Mouse (Mus musculus): ENCODE results near the gene Ksr1.

The Ksr1 gene

GRCm38 (mm10) chr11:79067172-79067571 lies 79.0 kb downstream of the Ksr1 start:
- no peak for DNase-seq (ENCODE audit: low spot score in 2 of 2)

GRCm38 (mm10) chr11:79066191-79066530 lies 80.0 kb downstream of the Ksr1 start:
- DNase-seq (ENCODE audit: low spot score in 2 of 2) = no peak

GRCm38 (mm10) chr11:79065463-79066190 lies 80.6 kb downstream of the Ksr1 start:
- no peak for DNase-seq (ENCODE audit: low spot score in 2 of 2)

DNA sequence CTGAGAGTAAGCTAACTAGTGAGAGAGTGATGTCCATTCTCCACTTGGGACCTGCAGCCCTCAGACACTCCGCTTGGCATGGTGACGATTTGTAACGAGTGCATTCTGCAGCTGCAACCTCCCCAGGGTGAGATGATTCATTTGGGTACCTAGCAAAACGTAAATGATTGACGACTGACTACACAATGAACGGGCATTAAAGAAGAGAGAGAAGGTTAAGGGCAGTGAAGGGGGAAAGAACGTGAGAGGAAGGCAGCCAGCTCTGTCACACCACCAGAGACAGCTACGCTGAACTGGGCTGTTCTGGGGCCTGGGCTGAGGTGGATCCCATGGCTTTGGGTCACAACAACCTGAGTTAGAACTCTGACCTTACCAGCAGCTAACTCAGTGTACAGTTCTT lies 81.9 kb downstream of the Ksr1 start:
- DNase-seq (ENCODE audit: low spot score in 2 of 2) = no peak

DNA sequence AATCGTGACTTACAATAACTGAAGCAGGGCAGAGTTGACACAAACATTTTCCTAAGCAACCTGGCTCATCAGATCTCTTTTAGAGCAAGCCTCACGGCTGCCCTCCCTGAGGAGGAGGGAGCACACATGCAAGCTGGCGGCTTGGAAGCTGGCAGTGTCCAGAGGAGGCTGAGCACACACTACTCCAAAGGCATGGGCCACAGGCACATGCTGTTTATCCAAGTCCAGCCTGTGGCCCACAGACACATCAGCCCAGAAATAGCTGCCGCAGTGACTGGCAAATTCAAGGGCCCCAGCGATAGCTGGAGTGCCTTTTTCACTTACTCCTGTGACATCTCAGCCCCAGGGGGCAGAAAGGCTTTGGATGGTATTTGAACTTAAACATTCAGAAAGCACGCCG lies 82.6 kb downstream of the Ksr1 start:
- no peak for DNase-seq (ENCODE audit: low spot score in 2 of 2)

GRCm38 (mm10) chr11:79062897-79063296 lies 83.3 kb downstream of the Ksr1 start:
- no peak for DNase-seq (ENCODE audit: low spot score in 2 of 2)

DNA sequence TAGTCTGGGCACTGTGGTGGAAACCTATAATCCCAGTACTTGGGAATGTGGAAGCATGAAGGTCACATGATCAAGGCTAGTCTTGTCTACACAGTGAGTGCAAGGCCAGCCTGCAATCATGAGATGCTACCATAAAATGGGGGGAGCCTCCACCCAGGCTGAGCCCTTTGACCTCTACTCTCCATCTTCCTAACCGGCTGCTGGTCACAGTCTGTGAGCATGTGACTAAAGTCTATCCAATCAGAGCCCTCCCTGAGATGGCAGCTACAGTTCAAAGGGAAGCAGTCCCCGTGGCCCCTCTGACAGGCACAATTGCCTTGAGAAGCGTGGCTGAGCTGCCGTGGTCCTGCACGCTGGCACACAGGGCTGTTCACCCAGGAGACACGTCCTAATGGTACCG lies 84.4 kb downstream of the Ksr1 start:
- no peak for DNase-seq (ENCODE audit: low spot score in 2 of 2)

- no peak for DNase-seq (ENCODE audit: low spot score in 2 of 2)
Measured at GRCm38 (mm10) chr11:79059850-79060249, 86.4 kb downstream of the Ksr1 start.

- DNase-seq (ENCODE audit: low spot score in 2 of 2) = no peak
Measured at GRCm38 (mm10) chr11:79059062-79059461, 87.1 kb downstream of the Ksr1 start.

- DNase-seq (ENCODE audit: low spot score in 2 of 2) = no peak
Measured at GRCm38 (mm10) chr11:79058610-79059009, 87.6 kb downstream of the Ksr1 start.

DNA sequence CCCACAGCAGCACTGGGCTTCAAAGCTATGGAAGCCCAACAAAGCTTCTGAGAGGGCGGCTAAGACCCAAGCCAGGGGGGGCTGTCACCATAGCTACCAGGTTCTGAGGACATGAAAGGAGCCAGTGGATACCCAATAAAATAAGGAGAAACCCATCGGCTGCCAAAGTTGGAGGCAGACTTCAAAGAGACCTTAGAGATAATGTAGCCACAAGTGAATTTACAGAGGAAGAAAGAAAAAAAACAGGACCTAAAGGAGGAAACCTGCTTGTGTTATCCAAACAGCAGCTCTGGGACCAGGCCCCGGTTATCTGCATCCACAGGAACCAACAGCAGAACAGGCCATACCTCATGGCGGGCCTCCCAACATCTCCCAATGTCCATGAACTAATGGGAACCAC lies 88.4 kb downstream of the Ksr1 start:
- no peak for DNase-seq (ENCODE audit: low spot score in 2 of 2)

DNA sequence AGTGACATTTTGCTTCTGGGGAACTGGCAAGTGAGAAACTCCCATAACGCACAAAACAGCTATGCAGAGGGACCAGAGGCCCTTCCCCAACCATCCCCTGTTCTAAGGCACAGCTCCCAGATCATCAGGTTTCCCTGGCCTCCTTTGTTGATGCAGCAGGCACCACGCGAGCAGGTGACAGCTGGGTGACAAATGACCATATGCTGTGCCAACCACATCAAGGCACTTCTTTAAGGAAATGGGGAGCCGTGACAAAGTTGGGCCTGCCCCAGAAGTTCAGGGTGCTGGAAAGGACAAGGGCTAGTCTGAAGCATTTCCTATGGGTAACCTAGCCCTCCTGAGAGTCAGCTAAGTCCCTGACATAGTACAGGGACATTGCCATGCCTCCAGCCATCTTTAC lies 89.3 kb downstream of the Ksr1 start:
- DNase-seq (ENCODE audit: low spot score in 2 of 2) = no peak

GRCm38 (mm10) chr11:79056027-79056426 lies 90.2 kb downstream of the Ksr1 start:
- DNase-seq (ENCODE audit: low spot score in 2 of 2) = no peak

DNA sequence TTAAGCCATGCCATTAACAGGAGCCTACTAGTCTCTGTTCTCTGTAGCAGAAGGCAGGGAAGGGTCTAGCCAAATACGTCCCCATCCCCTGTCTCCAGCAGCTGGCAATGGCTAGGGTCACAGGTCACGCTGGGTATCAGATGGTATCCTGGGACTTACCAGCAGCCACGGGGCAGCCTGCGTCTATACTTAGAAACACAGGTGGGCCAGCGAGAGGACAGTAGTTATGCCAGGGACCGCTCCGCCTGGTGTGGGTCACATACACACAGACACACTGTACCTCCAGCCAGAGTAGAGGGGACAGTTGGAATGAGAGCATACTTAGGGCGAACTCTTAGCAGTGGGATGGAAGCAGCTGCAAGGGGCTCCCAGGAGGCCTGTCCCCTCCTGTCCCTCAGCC lies 91.0 kb downstream of the Ksr1 start:
- no peak for DNase-seq (ENCODE audit: low spot score in 2 of 2)

DNA sequence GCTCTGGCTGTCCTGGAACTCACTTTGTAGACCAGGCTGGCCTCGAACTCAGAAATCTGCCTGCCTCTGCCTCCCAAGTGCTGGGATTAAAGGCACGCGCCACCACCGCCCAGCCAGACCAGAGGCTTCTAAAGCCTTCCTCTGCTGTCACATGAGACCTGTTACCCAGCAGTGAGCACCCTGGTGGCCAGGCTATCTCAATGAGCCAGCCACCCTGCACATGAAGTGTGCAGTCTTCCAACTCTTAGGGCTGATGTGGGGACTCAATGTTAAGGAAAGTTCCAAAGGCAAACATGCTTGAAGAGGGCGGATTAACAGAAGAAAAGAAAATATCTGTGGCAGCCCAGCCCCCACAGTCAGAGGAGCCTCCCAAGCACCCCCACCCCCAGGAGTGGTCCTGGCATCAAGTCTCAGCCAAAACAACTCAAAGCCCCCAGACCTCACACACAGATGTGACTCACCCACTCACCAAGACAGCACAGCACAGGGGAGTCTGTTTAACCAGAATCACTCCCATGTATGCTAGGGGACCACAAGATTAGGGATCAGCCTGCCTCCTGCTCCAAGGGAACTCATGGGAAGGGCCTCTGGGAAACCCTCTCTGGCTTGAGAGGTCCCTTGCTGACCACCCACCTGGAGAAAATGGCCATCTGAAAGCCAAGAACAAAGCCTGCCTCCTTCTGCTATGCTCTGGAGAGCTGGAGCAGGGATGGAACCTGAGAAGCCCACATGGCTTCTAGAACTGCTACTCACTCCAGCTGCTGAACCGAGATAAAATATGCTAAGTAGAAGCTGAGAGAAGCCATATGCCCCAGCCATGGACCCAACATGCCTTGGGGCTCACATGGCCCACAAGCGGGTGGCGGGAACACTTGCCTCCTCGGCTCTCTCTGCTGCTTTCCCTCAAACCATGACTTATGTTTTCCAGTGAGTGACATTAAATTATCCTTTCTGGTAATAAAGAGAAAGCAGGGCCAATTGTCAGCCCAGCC lies 91.8 kb downstream of the Ksr1 start:
- DNase-seq (ENCODE audit: low spot score in 2 of 2) = no peak

GRCm38 (mm10) chr11:79053437-79053836 lies 92.8 kb downstream of the Ksr1 start:
- DNase-seq (ENCODE audit: low spot score in 2 of 2) = no peak

- no peak for DNase-seq (ENCODE audit: low spot score in 2 of 2)
Measured at GRCm38 (mm10) chr11:79052769-79053168, 93.4 kb downstream of the Ksr1 start.

DNA sequence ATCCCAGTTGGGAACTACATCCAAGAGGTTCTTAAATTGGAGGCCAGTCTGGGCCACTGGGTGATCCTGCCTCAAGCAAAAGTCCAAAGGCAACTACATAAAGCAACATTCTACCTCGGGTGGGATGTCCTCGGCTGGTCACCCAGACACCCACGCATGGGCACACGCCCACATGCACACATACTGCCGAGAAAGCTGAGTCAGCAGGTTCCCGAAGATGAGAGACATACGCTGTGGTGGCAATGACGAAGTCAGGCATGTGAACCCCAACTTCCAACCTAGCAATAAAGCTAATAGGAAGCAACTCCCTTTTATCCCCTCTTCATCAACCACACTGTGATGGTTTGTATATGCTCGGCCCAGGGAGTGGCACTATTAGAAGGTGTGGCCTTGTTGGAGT lies 94.7 kb downstream of the Ksr1 start:
- no peak for DNase-seq (ENCODE audit: low spot score in 2 of 2)

- no peak for DNase-seq (ENCODE audit: low spot score in 2 of 2)
Measured at GRCm38 (mm10) chr11:79050781-79051507, 95.3 kb downstream of the Ksr1 start.

DNA sequence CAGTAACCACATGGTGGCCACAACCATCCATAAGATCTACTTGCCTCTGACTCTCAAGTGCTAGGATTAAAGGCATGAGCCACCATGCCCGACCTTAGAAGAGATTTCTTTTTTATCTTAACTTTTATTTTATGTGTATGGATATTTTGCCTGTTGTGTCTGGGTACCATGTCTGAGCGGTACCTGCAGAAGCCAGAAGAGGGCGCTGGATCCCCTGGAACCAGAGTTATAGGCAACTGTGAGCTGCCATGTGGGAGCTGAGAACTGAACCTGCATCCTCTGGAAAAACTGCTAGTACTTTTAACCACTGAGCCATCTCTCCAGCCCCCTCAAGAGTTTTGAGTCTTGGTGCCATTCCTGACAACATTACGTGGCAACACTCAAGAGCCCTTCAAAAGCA lies 97.3 kb downstream of the Ksr1 start:
- no peak for DNase-seq (ENCODE audit: low spot score in 2 of 2)

DNA sequence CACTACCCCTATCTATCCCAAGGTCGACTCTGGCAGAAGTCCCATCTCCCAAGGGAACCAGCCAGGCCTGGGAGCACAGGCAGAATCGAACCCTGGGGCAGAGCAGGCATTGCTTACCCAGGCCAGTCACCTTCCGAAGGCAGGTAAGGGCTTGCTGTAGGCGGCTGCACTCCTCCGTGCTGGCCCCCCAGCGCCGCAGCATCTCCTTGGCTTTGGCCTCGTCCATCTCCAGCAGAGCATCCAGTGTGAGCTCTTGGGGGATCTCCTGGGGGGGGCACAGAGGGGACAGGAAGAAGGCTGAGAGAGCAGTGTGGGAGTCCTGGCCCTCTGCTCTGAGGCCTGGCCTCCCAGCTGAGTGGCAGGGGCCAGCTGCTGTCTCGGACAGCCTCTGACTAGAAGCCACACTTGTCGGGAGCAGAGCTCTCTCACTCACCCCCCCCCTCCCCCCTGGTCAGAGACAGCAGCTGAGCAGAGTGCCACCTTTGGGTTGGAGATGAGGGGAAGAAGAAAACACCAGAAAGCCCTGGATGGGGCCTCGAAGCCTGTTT lies 99.0 kb downstream of the Ksr1 start:
- no peak for DNase-seq (ENCODE audit: low spot score in 2 of 2)

DNA sequence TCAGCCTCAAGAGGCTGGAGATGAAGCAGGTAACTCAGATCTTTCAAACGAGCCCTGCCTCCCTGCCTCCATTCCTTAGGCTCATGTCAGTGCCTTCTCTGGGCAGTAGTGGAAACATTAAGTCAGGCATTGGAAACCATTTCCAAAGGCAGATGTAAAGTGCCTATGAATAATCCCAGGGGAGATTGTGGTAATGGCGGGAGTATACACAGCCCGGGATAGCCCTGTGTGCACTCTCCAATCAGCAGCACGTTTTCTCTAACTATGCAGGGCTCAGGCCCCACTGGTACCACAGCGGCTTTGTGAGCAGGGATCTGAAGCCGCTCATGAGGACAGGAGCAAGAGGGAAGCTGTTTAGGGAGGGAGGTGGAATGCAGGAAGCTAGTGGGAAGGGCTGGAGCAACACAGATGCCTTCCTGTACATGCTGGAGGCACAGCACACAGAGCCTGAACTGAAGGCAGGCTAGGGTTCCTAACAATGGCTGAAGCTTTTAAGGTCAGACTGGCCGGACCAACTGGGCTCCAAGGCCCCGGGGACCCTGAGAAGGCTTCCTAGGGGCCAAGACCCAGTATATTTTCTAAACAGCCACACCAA lies 99.5 kb downstream of the Ksr1 start:
- DNase-seq (ENCODE audit: low spot score in 2 of 2) = no peak
